Mouse (Mus musculus): ENCODE measurements around the gene Ccdc121. TPM values are rescaled to one million over a fixed set of nuclear protein-coding genes. Genes with fewer than 3 reads are reported as not detected.

The Ccdc121 gene
- polyA plus RNA-seq, 1 experiment: not detected

GRCm38 (mm10) chr1:181476557-181476956 is 34.7 kb downstream of the Ccdc121 start:
- TF ChIP-seq POLR2A (IDR thresholded peaks at IDR 0.05; ENCODE audit: borderline replicate concordance, control insufficient read depth, low read depth, low read length) (no peak), CTCF (IDR thresholded peaks at IDR 0.05; ENCODE audit: control insufficient read depth, insufficient read depth, low read length) (no peak)
- WGBS: 71% methylated on average over 6 of the region's 6 CpGs

GRCm38 (mm10) chr1:181476141-181476540 is 35.1 kb downstream of the Ccdc121 start:
- 80% methylated on average over 8 of the region's 8 CpGs for WGBS
- no peak for TF ChIP-seq CTCF (IDR thresholded peaks at IDR 0.05; ENCODE audit: control insufficient read depth, insufficient read depth, low read length)
- no peak for TF ChIP-seq POLR2A (IDR thresholded peaks at IDR 0.05; ENCODE audit: borderline replicate concordance, control insufficient read depth, low read depth, low read length)
- Histone ChIP-seq H3K27ac (ENCODE audit: control insufficient read depth, insufficient read depth, low read depth, low read length, poor library complexity) (no peak overlapping the region), H3K4me3 (replicated peaks; ENCODE audit: control insufficient read depth, low read depth, low read length) (no peak overlapping the region), H3K4me1 (ENCODE audit: control insufficient read depth, insufficient read depth, low read length) (no peaks in the 10 kb centered on the region)

More at GRCm38 (mm10) chr1:181476557-181476956, 34.7 kb downstream of the Ccdc121 start:
- Histone ChIP-seq H3K4me1 (ENCODE audit: control insufficient read depth, insufficient read depth, low read length) (no peaks in the 10 kb centered on the region), H3K4me3 (replicated peaks; ENCODE audit: control insufficient read depth, low read depth, low read length) (no peak overlapping the region), H3K27ac (ENCODE audit: control insufficient read depth, insufficient read depth, low read depth, low read length, poor library complexity) (no peak overlapping the region)

DNA sequence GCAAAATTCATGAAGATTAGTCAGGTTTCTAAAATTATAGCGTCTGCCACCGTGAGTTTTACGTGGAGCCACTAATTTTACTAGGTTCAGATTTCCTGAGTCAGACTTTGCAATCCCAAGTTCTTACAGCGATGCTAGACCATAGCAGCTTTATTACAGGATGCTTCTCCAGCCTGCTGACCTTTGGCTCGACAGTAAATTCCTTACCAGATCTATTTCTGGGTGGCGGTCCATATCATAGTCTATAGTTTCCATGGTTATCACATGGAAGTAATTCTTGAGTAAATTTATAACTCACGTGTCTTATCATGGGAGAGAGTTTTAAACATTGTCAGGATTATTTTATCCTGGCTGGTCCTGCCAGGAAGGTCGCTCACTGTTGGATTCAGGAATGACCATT is 41.8 kb downstream of the Ccdc121 start:
- no peaks in the 10 kb centered on the region; the same call in 1 of the 2 replicates for H3K4me1 ChIP-seq (ENCODE audit: control insufficient read depth, insufficient read depth, low read length)
- no peak overlapping the region for H3K27ac ChIP-seq (ENCODE audit: control insufficient read depth, insufficient read depth, low read depth, low read length, poor library complexity)
- 73% methylated on average over 8 of the region's 8 CpGs for WGBS
- H3K4me3 ChIP-seq (replicated peaks; ENCODE audit: control insufficient read depth, low read depth, low read length): no peak overlapping the region
- TF ChIP-seq CTCF (IDR thresholded peaks at IDR 0.05; ENCODE audit: control insufficient read depth, insufficient read depth, low read length) (no peak), POLR2A (IDR thresholded peaks at IDR 0.05; ENCODE audit: borderline replicate concordance, control insufficient read depth, low read depth, low read length) (no peak)

GRCm38 (mm10) chr1:181467321-181467670 is 44.0 kb downstream of the Ccdc121 start:
- WGBS: 87% methylated on average over 6 of the region's 6 CpGs
- TF ChIP-seq POLR2A (IDR thresholded peaks at IDR 0.05; ENCODE audit: borderline replicate concordance, control insufficient read depth, low read depth, low read length): no peak
- no peak for TF ChIP-seq CTCF (IDR thresholded peaks at IDR 0.05; ENCODE audit: control insufficient read depth, insufficient read depth, low read length)
- Histone ChIP-seq H3K27ac (ENCODE audit: control insufficient read depth, insufficient read depth, low read depth, low read length, poor library complexity) (no peak overlapping the region), H3K4me1 (ENCODE audit: control insufficient read depth, insufficient read depth, low read length) (no peaks in the 10 kb centered on the region; the same call in 1 of the 2 replicates), H3K4me3 (replicated peaks; ENCODE audit: control insufficient read depth, low read depth, low read length) (no peak overlapping the region)

DNA sequence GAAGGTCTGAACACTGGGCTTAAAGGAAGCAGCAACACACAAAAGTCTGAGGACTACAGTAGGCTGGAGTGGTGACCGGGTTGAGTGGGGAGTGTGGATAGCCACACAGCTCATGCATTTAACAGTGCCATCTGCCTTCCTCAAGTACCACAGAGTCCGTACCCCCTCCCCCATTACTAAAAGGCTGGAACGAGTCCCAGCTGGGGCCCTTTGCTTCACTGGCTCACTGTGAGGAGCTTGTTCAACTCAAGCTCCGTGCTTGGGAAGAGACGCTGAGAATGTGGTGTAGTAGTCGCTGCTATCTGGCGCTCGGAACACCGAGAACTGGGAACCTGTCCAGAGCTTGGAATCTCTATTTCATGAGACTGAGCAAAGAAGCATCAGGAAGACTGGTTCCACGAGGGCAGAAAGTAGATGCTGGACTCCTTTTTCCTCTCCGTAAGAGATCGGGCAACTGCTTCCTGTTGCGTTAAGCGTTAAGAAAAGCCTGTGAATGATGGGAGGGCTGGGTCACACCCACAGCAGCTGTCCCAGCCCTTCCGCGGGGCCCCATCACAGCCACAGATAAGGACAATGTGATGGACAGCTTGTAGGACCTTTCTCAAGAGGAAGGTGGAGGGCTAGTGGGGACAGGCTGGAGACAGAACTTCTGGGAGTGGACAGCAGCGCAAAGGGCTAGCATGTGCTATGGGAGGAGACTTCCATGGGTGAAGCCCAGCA is 44.5 kb downstream of the Ccdc121 start:
- TF ChIP-seq POLR2A (IDR thresholded peaks at IDR 0.05; ENCODE audit: borderline replicate concordance, control insufficient read depth, low read depth, low read length) (no peak), CTCF (IDR thresholded peaks at IDR 0.05; ENCODE audit: control insufficient read depth, insufficient read depth, low read length) (no peak)
- no peak overlapping the region for H3K4me3 ChIP-seq (replicated peaks; ENCODE audit: control insufficient read depth, low read depth, low read length)
- H3K27ac ChIP-seq (ENCODE audit: control insufficient read depth, insufficient read depth, low read depth, low read length, poor library complexity): no peak overlapping the region
- 55% methylated on average over 17 of the region's 17 CpGs for WGBS
- H3K4me1 ChIP-seq (ENCODE audit: control insufficient read depth, insufficient read depth, low read length): no peaks in the 10 kb centered on the region; the same call in 1 of the 2 replicates

- H3K4me3 ChIP-seq (replicated peaks; ENCODE audit: control insufficient read depth, low read depth, low read length): no peak overlapping the region
- H3K4me1 ChIP-seq (ENCODE audit: control insufficient read depth, insufficient read depth, low read length): no peaks in the 10 kb centered on the region; the same call in 1 of the 2 replicates
- 84% methylated on average over 6 of the region's 6 CpGs for WGBS
- H3K27ac ChIP-seq (ENCODE audit: control insufficient read depth, insufficient read depth, low read depth, low read length, poor library complexity): no peak overlapping the region
- TF ChIP-seq CTCF (IDR thresholded peaks at IDR 0.05; ENCODE audit: control insufficient read depth, insufficient read depth, low read length): no peak
- no peak for TF ChIP-seq POLR2A (IDR thresholded peaks at IDR 0.05; ENCODE audit: borderline replicate concordance, control insufficient read depth, low read depth, low read length)
These were observed 45.2 kb downstream of the Ccdc121 start for GRCm38 (mm10) chr1:181466040-181466439.

DNA sequence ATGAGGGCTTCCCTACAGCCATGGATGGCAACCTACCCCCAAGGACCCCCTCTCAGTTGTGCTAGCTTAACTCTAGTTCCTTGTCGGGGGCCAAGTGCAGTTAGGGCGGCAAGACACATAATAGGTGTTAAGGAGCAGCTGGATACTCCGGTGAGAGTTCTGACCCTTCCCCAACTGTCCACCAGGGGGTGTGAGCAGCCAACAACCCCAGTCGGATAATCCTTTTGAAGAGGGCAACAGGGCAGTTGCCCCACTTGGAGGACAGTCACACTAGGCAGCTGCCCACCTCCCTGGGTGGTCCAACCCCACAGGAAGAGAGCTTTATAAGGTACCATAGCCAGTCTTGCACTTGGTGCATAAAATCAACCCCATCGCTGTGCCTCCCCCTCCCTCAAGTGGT is 46.2 kb downstream of the Ccdc121 start:
- Histone ChIP-seq H3K27ac (ENCODE audit: control insufficient read depth, insufficient read depth, low read depth, low read length, poor library complexity) (no peak overlapping the region), H3K4me1 (ENCODE audit: control insufficient read depth, insufficient read depth, low read length) (no peaks in the 10 kb centered on the region; the same call in 1 of the 2 replicates), H3K4me3 (replicated peaks; ENCODE audit: control insufficient read depth, low read depth, low read length) (no peak overlapping the region)
- 33% methylated on average over 5 of the region's 5 CpGs for WGBS
- TF ChIP-seq POLR2A (IDR thresholded peaks at IDR 0.05; ENCODE audit: borderline replicate concordance, control insufficient read depth, low read depth, low read length) (no peak), CTCF (IDR thresholded peaks at IDR 0.05; ENCODE audit: control insufficient read depth, insufficient read depth, low read length) (peak; percentile 66; the same call in 1 of the 2 replicates)

DNA sequence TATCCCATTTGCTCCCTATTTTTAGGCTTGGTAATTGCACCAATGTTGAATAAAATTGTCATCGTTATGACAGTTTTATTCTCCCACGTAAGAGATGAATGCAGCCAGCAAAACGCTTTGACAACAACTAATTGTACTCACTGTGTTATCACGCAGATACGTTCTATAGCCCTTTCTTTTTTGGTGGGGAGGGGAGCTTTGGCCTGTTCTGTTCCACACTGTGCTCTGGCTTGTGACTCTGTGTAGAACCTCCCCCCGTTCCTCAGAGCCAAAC is 48.4 kb downstream of the Ccdc121 start:
- no peak for TF ChIP-seq CTCF (IDR thresholded peaks at IDR 0.05; ENCODE audit: control insufficient read depth, insufficient read depth, low read length)
- no peak for TF ChIP-seq POLR2A (IDR thresholded peaks at IDR 0.05; ENCODE audit: borderline replicate concordance, control insufficient read depth, low read depth, low read length)
- Histone ChIP-seq H3K4me1 (ENCODE audit: control insufficient read depth, insufficient read depth, low read length) (no peaks in the 10 kb centered on the region; the same call in 1 of the 2 replicates), H3K4me3 (replicated peaks; ENCODE audit: control insufficient read depth, low read depth, low read length) (no peak overlapping the region), H3K27ac (ENCODE audit: control insufficient read depth, insufficient read depth, low read depth, low read length, poor library complexity) (no peak overlapping the region)
- WGBS: 80% methylated on average over 6 of the region's 6 CpGs

Measured in bone marrow, adult 2 months (tissue).